Mouse (Mus musculus): ENCODE measurements around the gene Zfp827. TPM values are rescaled to one million over a fixed set of nuclear protein-coding genes. Genes with fewer than 3 reads are reported as not detected.

Zfp827 gene
- total RNA-seq (2017) = 1.2 to 8.0 TPM (median 2.2 TPM) in 3 replicates

DNA sequence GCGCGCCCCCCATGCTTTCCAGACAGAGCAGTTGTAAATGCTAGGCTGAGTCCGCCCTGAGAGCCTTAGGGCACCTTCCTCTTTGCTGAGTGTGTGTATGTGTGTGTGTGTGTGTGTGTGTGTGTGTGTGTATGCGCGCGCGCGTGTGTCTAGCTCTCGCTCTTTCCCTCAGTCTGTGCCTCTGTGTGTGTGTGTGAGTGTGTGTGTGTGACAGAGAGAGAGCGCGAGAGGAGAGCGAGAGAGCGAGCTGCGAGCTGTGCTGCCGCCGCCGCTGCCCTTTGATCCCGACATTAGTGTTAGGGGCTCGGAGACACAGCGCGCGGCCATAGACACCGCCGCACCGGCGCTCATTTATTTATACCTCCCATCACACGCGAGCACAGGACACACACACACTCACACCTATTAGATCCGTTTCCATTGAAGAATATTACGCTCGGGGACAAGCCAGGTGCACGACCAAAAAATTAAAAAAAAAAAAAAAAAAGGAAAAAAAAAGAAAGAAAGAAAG is at the start of gene Zfp827:
TSS of gene Zfp827 (plus strand) at position 461 of the 511 bp plus-strand sequence.
- ATAC-seq (replicated peaks; ENCODE audit: insufficient number of reproducible peaks, low FRiP score, low TSS enrichment, poor library complexity, severe bottlenecking) = peak; percentile 55; the same call in 1 of the 2 replicates

DNA sequence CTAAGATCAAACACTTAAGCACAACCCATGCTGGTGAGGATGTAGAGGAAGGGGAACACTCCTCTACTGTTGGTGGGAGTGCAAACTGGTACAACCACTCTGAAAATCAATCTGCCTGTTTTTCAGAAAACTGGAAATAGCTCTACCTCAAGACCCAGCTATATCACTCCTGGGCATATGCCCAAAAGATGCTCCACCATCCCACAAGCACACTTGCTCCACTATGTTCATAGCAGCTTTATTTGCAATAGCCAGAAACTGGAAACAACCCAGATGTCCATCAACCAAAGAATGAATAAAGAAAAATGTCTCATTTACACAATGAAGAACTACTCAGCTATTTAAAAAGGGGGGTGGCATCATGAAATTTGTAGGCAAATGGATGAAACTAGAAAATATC is 23.9 kb upstream of the Zfp827 start:
- no peak for ATAC-seq (replicated peaks; ENCODE audit: insufficient number of reproducible peaks, low FRiP score, low TSS enrichment, poor library complexity, severe bottlenecking)

DNA sequence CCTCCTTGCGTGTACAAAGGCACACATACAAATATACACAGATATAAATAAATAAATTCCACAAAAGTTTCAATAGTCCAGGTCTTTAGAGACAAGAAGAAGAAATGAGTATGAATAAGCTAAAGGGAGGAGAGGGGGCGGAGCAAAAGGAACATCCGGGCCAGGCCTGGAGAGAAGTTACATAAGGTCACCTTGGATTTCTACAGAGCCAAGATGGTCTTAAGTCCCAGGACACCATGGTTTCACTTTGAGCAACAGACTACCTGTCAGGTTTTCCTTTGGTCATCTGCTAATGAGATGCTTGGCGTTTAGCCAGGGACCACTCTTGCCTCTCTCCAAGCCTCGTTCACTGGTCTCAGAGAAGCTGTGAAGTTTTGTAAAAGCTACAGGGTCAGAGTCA is 13.2 kb upstream of the Zfp827 start:
- ATAC-seq (replicated peaks; ENCODE audit: insufficient number of reproducible peaks, low FRiP score, low TSS enrichment, poor library complexity, severe bottlenecking) = no peak

DNA sequence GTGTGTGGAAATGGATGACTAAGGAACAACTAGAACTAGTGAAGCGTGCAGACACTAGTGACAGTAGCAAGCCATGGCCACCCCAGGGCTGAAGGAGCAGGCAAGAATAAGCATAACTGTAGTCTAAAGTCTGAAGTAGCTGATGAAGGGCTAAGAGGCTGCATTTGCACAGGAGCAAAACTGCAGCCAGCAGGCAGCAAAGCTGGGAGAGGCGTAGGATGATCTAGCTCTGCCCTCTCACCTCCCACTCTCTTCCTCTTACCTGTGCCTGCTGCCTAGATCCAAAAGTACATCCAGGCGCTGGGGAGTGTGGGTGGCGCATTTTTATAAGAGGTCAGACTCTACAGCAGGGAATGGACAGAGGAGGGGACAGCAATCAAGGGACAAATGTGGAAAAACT is 12.2 kb upstream of the Zfp827 start:
- no peak for ATAC-seq (replicated peaks; ENCODE audit: insufficient number of reproducible peaks, low FRiP score, low TSS enrichment, poor library complexity, severe bottlenecking)

DNA sequence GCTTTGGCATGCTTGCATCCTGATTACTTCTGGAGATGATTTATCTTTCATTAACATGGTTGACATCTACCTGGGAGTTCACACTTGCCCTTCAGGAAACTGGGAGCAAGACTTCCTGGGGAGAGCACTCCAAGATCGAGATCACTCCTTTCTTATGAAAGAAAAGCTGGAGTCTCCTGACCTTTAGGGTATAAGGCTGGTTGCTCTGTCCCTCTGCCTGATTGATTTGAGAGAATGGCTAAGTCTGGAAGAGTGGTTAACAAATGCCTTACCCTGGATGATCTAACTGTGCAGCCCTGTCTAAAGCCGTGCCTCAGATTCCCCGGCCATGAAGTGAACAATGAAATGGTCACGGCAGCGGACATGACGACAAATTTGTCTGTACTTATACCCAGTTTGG is 11.7 kb upstream of the Zfp827 start:
- ATAC-seq (replicated peaks; ENCODE audit: insufficient number of reproducible peaks, low FRiP score, low TSS enrichment, poor library complexity, severe bottlenecking) = no peak

DNA sequence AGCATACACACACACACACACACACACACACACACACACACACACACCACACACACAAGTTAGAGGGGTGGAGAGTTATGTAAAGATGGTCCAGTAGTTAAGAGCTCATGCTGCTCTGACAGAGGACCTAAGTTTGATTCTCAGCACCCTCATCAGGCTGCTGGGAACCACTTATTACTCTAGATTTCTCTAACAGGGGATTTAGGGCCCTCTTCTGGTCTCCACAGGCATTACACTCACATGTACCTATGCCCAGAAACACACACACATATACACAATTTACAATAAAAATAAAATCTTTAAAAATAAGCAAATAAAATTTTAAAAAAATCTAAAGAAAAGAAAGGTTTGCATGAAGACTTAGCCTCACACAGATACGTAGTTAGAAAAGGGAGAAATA is 4.3 kb upstream of the Zfp827 start:
- ATAC-seq (replicated peaks; ENCODE audit: insufficient number of reproducible peaks, low FRiP score, low TSS enrichment, poor library complexity, severe bottlenecking) = no peak

DNA sequence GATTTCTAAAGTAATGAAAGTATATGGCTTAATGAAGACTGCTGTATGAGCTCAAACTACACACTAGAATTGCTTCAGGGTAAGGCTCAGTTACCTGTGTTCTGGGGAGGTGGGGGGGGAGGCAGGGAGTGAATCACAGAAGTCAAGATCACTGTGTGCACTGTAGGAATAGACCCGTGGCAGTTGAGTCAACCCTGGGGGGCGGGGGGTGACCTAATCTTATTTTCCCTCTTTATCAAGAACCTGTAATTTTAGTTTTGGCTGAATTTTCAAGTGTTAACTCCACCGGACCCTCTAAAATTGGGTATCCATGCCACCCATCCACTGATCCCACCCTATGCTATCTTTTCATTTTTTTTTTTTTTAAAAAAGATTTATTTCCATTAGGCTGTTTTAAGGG is 918 bp upstream of the Zfp827 start:
- no peak for ATAC-seq (replicated peaks; ENCODE audit: insufficient number of reproducible peaks, low FRiP score, low TSS enrichment, poor library complexity, severe bottlenecking)

DNA sequence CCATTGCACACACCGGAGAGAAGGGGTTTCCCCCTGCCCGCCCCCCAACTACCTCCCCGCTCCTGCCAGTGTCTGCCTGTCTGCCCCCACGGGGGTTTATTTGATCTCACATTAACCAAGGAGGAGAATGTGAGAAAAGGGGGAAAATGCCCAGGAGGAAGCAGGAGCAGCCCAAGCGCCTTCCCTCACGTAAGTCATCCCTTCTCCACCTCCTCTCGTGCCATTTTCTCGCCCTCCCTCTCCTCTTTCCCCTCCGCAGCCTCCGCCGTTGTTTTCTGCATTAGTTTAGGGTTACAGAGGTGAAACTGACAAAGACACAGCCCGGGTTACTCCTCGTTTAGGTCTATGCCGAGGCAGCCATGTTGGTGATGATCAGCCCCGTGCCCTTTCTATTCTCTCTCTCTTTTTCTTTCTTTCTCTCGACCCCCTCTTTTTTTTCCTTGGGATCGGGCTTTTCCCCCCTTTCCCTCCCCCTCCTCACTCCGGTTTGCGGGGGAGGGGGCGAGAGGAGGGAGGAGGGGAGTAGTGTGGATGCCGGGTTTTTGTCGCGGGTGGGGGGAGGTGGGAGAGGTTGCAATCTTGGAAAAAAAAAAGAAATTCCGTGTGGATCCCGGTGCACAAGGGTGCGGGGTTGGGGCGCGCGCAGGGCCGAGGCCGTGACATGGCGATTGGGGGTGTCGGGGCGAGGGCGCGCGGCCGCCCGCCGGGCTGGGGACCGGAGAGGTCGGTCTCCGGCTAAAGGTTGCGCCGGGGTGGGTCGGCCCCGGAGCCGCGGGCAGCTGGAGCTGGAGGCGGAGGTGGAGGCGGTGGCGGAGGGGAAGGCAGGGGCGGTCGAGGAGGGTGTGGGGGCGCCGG is 531 bp downstream of the Zfp827 start:
- ATAC-seq (replicated peaks; ENCODE audit: insufficient number of reproducible peaks, low FRiP score, low TSS enrichment, poor library complexity, severe bottlenecking) = no peak

DNA sequence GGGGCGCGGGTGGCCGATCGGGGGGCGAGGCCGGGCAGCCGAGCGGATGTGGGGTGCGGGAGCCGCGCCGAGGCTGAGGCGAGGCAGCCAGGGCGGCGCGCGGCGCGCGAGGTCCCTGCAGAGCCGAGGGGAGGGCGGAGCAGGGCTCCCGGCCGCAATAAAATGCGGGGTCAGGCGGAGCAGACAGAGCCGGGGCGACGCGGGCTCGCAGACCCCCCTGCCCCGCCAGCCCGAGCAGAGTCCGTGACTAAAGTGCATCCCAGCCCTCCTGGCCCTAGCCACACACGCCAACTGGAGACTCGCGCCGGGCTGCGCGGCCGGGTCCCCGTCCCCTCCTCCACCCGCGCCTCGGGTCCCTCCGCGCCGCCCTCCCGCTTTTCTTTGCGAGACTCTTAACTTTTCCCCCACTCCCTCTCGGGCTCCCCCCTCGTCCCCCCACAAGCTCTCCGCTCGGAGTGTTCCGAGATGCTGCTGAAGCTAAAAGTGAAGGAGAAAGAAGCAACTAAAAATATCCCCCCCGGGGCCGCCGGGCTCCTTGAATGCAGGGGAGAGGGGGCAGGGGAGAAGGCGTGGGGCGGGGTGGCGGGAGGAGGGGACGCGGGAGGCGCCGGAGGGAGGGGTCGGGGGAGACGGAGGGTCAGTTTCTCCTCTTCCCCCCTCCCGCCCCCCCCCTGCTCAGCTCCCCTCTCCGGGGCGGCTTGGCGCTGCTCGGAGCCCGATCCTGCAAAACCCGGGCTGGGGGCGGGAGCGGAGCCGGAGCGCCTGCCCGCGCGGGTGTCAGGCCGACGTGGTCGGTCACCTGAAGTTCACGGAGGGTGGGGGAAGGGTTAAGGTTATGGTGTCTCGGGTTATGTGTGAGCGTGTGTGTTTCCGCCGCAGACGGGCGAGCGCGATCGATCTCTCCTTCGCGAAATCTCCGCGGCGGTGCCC is 1.4 kb downstream of the Zfp827 start:
- no peak for ATAC-seq (replicated peaks; ENCODE audit: insufficient number of reproducible peaks, low FRiP score, low TSS enrichment, poor library complexity, severe bottlenecking)

DNA sequence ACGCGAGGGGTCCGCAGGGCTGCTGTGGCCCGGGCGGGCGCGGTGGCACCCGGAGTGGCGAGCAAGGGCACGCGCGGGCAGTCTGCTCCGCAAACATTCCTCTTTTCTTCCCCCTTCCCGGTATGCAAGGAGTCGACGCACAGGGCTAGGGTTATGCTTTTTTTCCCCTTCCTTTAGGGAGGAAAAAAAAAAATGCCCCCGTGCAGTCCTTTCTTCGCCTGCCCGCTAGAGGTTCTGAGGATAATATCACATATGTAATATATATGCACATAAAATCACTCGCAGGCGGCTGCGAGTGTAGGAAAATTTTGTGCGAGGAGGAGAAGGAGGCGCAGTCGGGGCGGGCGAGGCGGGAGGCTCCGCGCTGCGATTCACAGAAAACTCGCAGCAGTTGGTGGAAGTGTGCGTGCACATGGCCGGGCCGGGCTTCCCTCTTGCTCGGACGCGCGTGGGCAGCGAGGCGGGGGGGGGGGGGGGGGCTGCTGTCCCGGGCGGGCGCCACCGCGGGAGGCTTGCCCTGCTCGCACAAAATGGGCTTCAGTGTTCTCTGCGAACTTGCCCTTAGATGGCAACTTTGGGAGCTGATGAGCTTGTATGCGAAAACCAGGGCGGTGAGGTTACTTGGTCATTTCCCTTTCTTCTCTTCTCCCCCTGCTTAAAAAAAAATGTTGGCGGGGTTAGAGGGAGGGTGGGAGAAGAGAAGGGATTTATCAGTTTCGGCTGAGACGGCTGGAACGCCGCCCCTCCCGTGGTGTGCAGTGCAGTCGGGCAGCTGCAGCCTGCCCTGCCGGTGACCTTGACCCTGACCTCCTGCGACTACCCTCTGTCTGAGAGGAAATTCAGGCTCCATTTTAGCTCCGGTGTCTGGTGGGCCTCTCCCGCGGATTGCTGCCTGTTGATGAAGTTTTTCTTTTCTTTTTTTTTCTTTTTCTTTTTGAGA is 2.4 kb downstream of the Zfp827 start:
- ATAC-seq (replicated peaks; ENCODE audit: insufficient number of reproducible peaks, low FRiP score, low TSS enrichment, poor library complexity, severe bottlenecking) = no peak

DNA sequence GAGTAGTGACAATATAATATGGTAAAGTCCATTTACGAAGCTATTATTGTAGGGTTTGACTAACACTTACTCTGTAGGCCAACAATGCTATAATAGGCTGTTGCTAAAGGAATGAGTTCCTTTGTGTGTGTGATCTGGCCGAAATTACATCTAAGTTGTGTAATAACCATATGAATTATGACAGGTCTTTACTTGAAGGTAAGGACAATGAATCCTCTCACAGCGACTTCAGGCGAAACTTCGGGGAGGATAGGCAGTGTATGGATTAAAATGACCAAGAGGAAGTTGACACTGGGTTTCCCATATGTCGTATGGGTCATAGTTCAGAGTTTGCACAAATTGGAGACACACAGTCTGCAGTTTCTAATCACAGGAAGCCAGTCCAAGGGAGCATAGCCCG is 9.3 kb downstream of the Zfp827 start:
- no peak for ATAC-seq (replicated peaks; ENCODE audit: insufficient number of reproducible peaks, low FRiP score, low TSS enrichment, poor library complexity, severe bottlenecking)

DNA sequence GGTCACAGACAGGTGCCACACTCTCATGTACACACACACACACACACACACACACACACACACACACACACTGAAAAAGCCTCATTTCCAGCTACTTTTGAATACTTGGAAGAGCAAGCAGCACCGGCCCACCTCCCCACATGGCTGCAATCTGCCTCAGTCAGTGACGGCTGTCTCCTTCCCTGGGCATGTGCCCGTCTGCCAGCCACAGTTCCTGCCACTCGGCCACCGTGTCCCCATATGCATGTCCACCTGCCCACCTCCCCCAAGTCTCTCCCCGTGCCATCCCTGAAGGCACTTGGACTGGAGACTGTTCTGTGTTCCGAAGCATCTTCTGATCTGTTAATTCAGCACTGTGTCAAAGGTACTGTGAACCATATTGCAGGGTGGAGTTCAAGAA is 9.8 kb downstream of the Zfp827 start:
- ATAC-seq (replicated peaks; ENCODE audit: insufficient number of reproducible peaks, low FRiP score, low TSS enrichment, poor library complexity, severe bottlenecking) = no peak

DNA sequence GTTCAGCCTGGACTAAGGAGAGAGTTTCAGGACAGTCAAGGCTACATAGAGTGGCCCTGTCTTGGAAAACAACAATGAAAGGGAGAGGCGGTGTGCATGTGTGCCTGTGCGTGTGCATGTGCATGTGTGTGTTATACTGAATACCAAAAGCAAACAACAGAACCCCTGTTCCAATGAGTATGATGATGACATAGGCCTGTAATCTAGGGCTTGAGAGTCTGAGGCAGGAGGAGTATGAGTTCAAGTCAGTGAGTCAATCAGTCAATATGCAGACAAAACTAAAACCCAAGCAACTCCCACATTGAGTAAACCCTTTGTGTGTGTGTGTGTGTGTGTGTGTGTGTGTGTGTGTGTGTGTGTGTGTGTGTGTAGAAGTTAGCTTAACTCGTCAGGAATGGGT is 13.2 kb downstream of the Zfp827 start:
- no peak for ATAC-seq (replicated peaks; ENCODE audit: insufficient number of reproducible peaks, low FRiP score, low TSS enrichment, poor library complexity, severe bottlenecking)

DNA sequence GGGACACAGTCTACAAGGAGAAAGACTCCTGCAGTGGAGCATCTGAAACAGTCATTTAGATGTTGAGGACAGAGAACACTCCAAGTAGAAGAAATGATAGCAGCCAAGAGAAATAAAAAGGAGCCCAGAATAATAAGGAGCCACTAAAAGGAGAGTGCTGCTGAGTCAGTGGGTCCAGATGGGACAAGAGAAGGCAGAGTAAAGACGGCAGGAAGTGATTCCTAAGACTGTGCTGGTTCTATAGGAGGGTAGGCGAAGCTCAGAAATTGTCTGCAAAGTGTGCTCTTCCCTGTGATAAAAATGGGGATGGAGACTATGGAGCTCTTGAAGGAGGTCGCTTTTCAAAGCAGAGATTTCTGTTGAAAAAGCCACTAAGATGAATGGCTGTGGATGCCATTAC is 14.0 kb downstream of the Zfp827 start:
- ATAC-seq (replicated peaks; ENCODE audit: insufficient number of reproducible peaks, low FRiP score, low TSS enrichment, poor library complexity, severe bottlenecking) = no peak

DNA sequence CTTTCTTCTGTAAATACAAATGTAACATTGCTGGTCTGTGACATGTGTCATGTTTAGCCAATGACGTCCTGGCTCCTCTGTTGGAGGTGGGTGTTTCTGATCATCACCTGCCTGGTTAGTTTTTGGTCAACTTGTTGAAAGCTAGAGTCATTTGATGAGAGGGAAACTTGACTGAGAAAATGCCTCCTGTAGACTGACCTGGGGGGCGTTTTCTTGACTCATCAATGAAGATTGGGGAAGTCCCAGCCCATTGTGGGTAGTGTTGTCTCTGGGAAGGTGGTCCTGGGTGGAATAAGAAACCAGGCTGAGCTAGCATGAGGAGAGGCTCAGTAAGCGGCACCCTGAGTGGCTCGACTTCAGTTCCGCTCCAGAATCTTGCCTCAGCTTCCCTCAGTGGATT is 16.4 kb downstream of the Zfp827 start:
- no peak for ATAC-seq (replicated peaks; ENCODE audit: insufficient number of reproducible peaks, low FRiP score, low TSS enrichment, poor library complexity, severe bottlenecking)

DNA sequence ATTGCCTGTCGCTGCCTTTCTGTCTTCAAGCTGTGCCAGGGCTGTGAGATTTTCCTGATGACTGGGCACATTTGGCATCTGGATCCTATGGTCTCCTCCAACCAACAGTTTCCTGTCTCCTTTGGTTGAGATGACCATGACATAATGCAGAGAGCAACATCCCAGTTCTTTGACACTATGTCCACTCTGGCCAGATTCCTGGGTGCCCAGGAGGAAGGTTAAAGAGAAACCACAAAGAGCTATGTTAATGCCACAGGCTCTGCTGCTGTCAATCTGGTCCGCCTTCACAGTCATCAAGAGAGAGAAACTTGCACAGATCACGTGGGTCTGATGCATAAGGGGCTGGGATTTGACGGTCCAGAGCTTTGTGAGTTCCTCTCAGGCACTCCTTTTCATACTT is 18.4 kb downstream of the Zfp827 start:
- ATAC-seq (replicated peaks; ENCODE audit: insufficient number of reproducible peaks, low FRiP score, low TSS enrichment, poor library complexity, severe bottlenecking) = no peak

DNA sequence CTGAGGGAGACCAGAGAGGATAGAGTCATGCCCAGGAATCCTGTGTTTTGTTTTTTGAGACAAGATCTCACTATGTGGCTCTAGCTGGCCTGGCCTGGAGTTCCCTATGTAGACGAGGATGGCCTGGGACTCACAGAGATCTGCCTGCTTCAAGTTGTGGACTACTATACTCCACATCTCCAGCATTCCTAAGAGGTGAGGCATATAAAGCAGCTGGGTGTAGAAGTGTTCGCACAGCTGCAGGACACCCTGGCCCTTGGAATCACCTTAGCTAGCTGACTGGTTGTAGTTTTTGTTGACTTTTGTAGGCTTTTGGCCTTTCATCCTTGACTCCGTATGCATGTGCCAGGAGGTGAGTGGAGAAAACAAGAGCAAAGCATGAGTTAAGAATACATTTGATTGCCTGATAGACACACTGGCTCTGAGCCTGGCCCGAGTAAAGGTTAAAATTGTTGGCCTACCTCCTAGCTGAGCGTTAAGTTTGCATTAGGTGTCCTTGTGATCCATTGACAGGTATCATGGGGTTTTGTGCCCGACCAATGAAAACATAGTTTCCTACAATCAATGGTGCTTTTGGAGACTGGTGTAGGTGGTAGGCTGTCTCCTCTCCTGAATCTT is 20.3 kb downstream of the Zfp827 start:
- ATAC-seq (replicated peaks; ENCODE audit: insufficient number of reproducible peaks, low FRiP score, low TSS enrichment, poor library complexity, severe bottlenecking) = no peak

DNA sequence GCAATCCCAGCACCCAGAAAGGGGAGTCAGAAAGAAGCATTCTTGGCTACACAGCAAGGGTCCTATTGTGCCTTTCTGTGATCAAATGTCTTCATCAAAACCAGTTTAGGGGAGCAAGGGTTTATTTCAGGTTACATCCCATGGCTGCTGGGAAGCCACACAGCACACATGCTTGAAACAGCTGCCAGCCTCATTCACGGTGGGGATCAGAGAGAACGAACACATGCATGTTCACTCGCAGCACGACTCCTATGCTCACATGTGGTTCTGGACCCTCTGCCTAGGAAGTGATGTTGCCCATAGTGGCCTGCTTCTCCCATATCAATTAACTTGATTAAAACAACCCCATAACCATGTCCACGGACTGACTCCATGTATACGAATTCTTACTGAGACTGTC is 26.0 kb downstream of the Zfp827 start:
- ATAC-seq (replicated peaks; ENCODE audit: insufficient number of reproducible peaks, low FRiP score, low TSS enrichment, poor library complexity, severe bottlenecking) = no peak
